Mouse (Mus musculus) embryonic fibroblast, embryonic 13.5 days (primary cell): ENCODE measurements at regions not wholly inside any gene's neighbourhood (a gene's known extent, or its start where the extent isn't known, plus 50 kb on each side); places are given as distances from the start of the nearest gene placed in this dataset.

Source experiments
- H3K27ac ChIP-seq: 2 replicates; pipeline ENCODE4 v1.5.1; 2012; ENCODE audit warnings: low read length, control low read depth, inconsistent platforms; ENCODE audit not compliant: insufficient read depth
- H3K4me1 ChIP-seq: 2 replicates; pipeline ENCODE4 v1.6.1; 2011; ENCODE audit warnings: low read length; ENCODE audit not compliant: control insufficient read depth, insufficient read depth
- H3K4me3 ChIP-seq: 2 replicates; pipeline ENCODE4 v1.5.1; 2011; ENCODE audit warnings: mild to moderate bottlenecking, control low read depth, low read length; ENCODE audit not compliant: insufficient read depth
- CTCF ChIP-seq: IDR thresholded peaks from 2 replicates; pipeline ENCODE4 v1.5.1; 2011; ENCODE audit warnings: mild to moderate bottlenecking, control low read depth, low read length, moderate library complexity, borderline replicate concordance; ENCODE audit not compliant: insufficient read depth
- POLR2A ChIP-seq: IDR thresholded peaks from 2 replicates; pipeline ENCODE4 v1.6.1; 2011; ENCODE audit warnings: low read depth, mild to moderate bottlenecking, control low read depth, low read length, moderate library complexity

DNA sequence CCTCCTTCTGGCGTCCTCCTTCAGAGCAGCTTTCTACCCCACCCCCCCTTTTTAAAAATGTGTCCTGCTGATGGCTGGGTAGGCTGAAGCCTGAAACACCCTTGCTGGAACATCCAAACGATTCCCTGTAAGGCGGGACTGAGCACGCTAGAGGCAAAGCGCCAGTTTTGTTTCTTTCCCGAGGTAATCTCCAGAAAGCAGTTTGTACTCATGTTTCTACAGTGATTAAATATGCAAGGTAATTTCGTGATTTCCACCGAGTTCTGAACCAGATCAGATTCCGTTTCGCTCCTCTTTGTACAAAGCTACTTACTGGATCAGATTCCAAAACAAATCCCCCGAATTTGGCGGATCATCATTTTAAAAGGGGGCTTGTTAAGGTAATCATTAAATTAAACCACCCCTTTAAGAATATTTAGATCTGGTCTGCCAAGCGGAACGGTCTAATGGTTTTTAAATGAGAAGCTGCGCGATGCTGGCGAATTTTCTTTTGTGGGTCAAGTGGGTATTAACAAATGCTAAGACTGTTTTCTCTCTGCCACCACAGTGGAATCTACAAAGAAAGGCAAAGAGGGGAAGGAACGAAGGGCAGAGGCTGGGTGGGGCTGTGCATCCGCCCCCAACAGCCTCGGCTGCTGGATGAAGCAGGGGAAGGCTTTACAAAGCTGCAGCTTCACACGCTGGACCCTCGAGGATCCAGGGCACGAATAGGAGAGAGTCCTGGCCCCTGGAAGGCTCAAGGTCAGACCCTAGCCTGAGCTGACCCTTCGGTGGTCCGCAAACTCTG is 216.9 kb downstream of the Vrk1 start:
- H3K4me1 ChIP-seq, result no peaks in the 10 kb centered on the region
- H3K27ac ChIP-seq, result no peak overlapping the region
- no peak for TF ChIP-seq POLR2A
- TF ChIP-seq CTCF, result no peak
- no peak overlapping the region for H3K4me3 ChIP-seq

DNA sequence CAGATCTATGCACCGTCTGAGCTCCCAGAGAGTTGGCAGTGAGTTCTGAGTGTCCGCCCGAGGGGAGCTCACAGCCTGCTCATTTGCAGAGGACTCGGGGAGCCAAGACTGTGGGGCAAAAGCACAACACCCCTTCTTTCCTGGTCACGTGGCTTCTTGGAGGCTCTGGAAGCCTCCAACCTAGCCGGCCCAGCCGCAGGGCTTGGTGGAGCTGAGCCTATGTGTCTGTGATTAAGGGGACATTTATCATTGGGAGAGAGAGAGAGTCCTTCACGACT is 217.5 kb downstream of the Vrk1 start:
- Histone ChIP-seq H3K27ac (no peak overlapping the region), H3K4me1 (no peaks in the 10 kb centered on the region), H3K4me3 (no peak overlapping the region)
- TF ChIP-seq CTCF (no peak), POLR2A (no peak)

GRCm38 (mm10) chr12:106245178-106245840 is 235.3 kb downstream of the Vrk1 start:
- Histone ChIP-seq H3K4me1 (no peaks in the 10 kb centered on the region), H3K4me3 (no peak overlapping the region), H3K27ac (no peak overlapping the region)
- no peak for TF ChIP-seq CTCF
- no peak for TF ChIP-seq POLR2A

DNA sequence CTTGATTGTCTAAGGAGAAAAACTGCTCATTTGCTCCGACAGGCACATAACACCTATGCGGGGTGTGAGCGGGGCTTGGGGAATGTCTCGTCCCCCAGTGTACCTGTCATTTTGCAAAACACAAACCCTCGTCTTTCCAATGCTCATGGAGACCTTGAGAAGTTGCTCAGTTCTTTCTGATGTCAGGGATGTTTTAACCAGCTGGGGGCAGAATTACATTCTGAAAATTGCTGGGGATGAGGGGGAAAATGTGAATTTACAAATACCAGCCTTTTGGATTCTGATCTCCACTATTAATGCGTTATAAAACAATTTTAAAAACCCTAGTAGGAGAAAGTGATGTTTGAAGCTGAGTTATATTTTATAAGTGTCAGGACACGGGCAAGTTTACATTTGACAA is 263.6 kb downstream of the Vrk1 start:
- Histone ChIP-seq H3K27ac (no peak overlapping the region), H3K4me3 (no peak overlapping the region), H3K4me1 (no peaks in the 10 kb centered on the region)
- TF ChIP-seq CTCF, result no peak
- no peak for TF ChIP-seq POLR2A

- Histone ChIP-seq H3K4me1 (no peaks in the 10 kb centered on the region), H3K27ac (no peak overlapping the region), H3K4me3 (no peak overlapping the region)
- no peak for TF ChIP-seq CTCF
- TF ChIP-seq POLR2A, result no peak
Observed at GRCm38 (mm10) chr12:106277886-106278285, 267.9 kb downstream of the Vrk1 start.

DNA sequence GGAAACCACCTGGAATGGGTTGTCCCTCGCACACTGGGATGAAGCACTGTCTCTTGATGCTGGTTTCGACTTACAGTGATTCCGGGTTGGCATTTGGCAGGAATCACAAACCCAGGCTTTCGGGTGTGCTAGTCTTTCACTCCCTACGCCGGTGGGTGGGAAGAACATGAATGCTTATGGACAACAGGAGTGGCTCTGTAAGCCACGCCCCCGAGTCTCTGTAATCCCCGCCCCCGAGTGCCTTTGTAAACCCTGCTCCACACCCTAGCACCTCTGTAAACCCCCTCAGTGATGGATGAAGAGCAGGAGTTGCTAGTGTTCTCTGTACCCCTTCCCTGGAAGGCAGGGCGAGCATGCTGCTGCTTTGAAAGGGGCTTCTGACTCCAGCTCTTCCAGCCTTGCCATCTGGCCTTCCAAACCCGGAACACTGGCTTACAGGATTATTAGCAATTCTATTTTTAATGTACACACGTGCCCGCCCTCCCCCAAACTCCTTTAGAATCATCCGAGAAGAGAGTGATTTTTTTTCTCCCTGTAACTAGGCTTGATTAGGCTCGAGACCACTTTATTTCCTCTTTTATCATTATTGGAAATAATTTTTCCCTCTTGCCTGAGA is 272.6 kb downstream of the Vrk1 start:
- H3K27ac ChIP-seq, result no peak overlapping the region
- TF ChIP-seq CTCF (no peak), POLR2A (no peak)
- H3K4me1 ChIP-seq, result no peaks in the 10 kb centered on the region
- no peak overlapping the region for H3K4me3 ChIP-seq

DNA sequence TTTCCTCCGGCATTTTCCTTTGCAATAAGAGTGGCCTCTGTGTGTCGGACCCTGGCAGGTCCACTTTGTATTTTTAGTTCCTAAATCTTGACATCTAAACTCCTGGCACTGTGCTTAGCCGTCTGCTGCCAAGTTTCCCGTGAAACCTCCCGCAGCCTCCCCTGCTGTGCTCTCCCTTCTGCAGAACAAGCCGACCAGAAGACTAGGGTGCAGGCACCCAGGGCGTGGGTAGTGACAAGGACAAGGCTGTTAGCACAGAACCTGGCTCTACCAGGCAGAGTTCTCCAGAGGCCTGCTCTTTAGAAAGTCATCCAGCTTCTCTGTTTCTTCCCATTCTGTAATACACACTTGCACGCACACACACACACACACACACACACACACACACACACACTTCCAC is 274.8 kb downstream of the Vrk1 start:
- TF ChIP-seq POLR2A, result no peak
- TF ChIP-seq CTCF, result no peak
- no peak overlapping the region for H3K27ac ChIP-seq
- H3K4me3 ChIP-seq, result no peak overlapping the region
- H3K4me1 ChIP-seq, result no peaks in the 10 kb centered on the region

DNA sequence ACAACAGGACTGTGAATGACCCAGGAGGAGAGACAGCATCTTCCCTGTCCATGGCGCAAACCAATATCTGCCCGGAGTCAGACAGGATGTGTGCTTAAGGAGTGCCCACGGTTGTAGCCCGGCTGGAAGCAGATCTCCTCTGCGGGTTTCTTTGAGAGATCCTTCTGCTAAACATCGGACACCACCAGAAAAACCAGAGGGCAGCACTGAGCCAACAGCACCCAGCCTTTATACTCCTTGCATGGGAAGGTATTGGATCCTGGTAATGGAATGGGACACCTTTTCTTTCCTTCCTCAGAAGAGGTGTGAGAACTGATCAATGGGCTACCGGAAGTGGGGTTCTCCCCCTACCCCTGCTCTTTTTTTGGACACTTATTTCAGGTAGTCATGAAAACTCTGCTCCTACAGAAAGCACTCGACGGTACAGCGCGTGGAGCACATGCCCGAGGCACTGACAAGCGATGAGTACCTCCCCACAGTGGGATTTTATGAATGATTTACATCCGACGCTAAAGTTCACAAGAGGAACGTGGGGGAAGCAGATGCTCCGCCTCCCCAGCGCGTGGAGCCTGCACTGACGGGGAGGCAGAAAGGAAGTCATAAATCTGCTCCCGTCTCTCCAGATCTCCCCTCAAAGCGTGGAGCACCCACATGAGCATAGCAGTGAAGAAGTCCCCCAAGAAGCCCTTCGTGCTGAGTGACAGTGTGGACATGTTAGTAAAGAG is 278.9 kb downstream of the Vrk1 start:
- TF ChIP-seq CTCF, result no peak
- Histone ChIP-seq H3K4me3 (no peak overlapping the region), H3K4me1 (no peaks in the 10 kb centered on the region), H3K27ac (no peak overlapping the region)

DNA sequence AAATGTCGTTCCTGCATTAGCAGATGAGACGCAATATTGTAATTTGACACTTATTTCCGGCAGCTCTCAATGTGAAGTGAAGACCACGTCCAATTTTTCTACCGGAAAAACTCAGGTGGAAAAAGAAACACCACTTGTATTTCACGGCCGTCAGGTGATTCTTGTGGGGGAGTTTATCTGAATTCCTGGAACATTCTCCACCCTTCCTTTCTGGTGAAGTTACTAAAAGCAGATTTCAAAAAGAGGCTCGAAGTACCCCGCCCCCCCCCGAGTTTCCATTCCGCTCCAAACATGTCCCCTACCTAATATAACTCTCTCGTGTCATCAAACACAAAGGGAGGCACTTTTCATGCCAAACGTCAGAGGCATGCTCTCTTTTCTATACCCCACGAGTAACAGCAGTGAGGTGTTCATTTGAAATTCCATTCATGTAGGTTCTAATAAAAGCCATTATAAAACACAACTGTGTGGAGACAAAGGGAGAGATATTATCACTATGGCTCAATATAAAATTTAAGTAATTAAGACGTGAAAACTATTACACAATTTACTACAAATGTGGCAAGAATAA is 281.5 kb downstream of the Vrk1 start:
- Histone ChIP-seq H3K4me3 (no peak overlapping the region), H3K4me1 (no peaks in the 10 kb centered on the region), H3K27ac (no peak overlapping the region)
- TF ChIP-seq CTCF, result no peak
- no peak for TF ChIP-seq POLR2A

GRCm38 (mm10) chr12:106293117-106293516 is 283.1 kb downstream of the Vrk1 start:
- Histone ChIP-seq H3K4me3 (no peak overlapping the region), H3K27ac (no peak overlapping the region), H3K4me1 (no peaks in the 10 kb centered on the region)
- TF ChIP-seq POLR2A (no peak), CTCF (no peak)
